Mouse (Mus musculus): ENCODE measurements around the gene Tnrc6b. TPM values are rescaled to one million over a fixed set of nuclear protein-coding genes. Genes with fewer than 3 reads are reported as not detected.

Gene Tnrc6b
- polyA plus RNA-seq, 1 experiment from 2014 or later: 32.2 TPM

DNA sequence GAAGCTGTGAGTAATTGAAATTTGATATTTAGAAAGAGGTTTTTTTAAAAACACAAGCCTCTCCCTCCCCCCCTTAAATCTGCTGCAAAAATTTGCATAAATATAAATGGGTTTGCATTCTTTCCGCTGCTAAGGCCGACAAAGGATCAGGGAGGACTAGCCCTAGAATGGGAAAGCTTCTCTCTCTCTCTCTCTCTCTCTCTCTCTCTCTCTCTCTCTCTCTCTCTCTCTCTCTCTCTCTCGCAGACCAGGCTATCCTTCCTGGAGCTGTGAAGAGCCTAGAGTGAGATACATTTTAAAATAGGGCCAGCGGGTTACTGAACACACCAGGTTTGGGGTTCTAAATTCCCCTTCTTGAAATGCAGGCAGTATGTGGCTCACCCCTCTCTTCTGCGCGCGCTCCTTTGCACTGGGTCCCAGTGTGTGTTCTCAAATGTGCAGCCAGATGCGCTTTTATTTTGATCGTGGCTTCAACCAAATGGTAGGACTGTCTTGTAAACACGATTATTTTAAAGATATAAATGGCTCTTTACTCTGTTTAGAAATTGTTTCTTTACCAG, 88.0 kb downstream of the Tnrc6b start:
- Histone ChIP-seq H3K4me2 (peak overlapping the region; percentile 78), H3K4me1 (peaks cover 54% of the 10 kb centered on the region), H3K9me3 (replicated peaks) (no peaks in the 10 kb centered on the region), H3K27ac (peak overlapping the region; percentile 96), H3K4me3 (peak overlapping the region; percentile 77), H3K9ac (peak overlapping the region; percentile 89), H3K27me3 (replicated peaks) (no peaks in the 10 kb centered on the region), H3K36me3 (peaks cover 7% of the 10 kb centered on the region; the same call in 1 of the 2 replicates)
- ATAC-seq: peak; percentile 53
- WGBS (ENCODE audit: insufficient replicate concordance): 0% methylated on average over 10 of the region's 10 CpGs

DNA sequence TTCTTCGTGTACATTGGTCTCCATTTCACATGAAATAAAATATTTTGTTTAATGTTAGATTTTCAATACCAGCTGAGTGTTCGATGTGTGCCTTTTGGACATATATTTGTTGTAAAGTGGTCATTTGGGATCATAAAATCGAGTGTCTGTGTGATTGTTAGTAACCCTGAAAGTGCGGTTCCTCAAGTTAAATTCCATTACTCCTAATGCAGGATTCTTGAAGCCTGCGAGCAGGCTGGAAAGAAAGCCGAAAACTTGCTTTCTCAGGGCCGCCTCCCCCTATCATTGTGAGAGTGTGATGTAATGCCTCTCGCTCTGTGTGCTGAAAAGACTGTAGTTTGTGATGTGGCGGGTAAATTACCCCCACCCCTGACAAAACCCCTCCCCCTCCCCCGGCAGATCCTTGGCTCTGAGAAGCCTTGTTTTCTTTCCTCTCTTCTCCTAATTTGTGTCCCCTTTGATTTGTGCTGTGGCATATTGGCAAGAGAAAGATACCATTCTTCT, 88.6 kb downstream of the Tnrc6b start:
- WGBS (ENCODE audit: insufficient replicate concordance): under 1% methylated on average over 10 of the region's 10 CpGs
- H3K4me2 ChIP-seq: peak overlapping the region; percentile 78
- H3K9ac ChIP-seq: peak overlapping the region; percentile 89
- peaks cover 7% of the 10 kb centered on the region; the same call in 1 of the 2 replicates for H3K36me3 ChIP-seq
- H3K4me1 ChIP-seq: peaks cover 59% of the 10 kb centered on the region
- ATAC-seq: peak; percentile 65
- H3K9me3 ChIP-seq (replicated peaks): no peaks in the 10 kb centered on the region
- H3K4me3 ChIP-seq: peak overlapping the region; percentile 77
- H3K27me3 ChIP-seq (replicated peaks): no peaks in the 10 kb centered on the region
- H3K27ac ChIP-seq: peak overlapping the region; percentile 96

- WGBS (ENCODE audit: insufficient replicate concordance): 18% methylated on average over 3 of the region's 3 CpGs
- Histone ChIP-seq H3K27me3 (replicated peaks) (no peaks in the 10 kb centered on the region), H3K9ac (peak overlapping the region; percentile 89), H3K36me3 (peaks cover 7% of the 10 kb centered on the region; the same call in 1 of the 2 replicates), H3K9me3 (replicated peaks) (no peaks in the 10 kb centered on the region), H3K27ac (peak overlapping the region; percentile 96), H3K4me2 (peak overlapping the region; percentile 78), H3K4me3 (peak overlapping the region; percentile 77), H3K4me1 (peaks cover 63% of the 10 kb centered on the region)
- no peak for ATAC-seq
These were observed 89.1 kb downstream of the Tnrc6b start for GRCm38 (mm10) chr15:80800201-80800600.

DNA sequence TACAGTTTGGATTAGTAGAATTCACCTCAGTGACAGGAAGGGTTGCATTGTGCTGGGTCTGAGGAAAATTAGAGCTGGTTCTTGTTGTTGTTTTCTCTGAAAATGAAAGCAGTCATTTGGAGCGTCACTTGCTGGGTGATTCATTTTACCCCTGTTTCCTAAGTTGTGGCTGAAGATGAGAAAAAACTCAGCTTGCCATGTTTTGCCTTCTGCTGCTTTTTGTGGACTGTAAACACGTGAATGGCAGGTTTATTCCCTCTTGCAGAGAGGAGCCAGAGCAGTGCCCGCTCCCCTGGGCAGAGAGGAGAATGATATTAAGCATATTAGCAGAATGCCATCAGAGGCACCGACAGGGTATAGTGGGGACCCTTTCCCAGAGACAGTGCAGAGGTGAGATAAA, 89.7 kb downstream of the Tnrc6b start:
- Histone ChIP-seq H3K9me3 (replicated peaks) (no peaks in the 10 kb centered on the region), H3K4me3 (peak overlapping the region; percentile 77), H3K36me3 (peaks cover 7% of the 10 kb centered on the region; the same call in 1 of the 2 replicates), H3K27ac (peak overlapping the region; percentile 96), H3K27me3 (replicated peaks) (no peaks in the 10 kb centered on the region), H3K4me1 (peaks cover 63% of the 10 kb centered on the region), H3K9ac (peak overlapping the region; percentile 89), H3K4me2 (peak overlapping the region; percentile 78)
- ATAC-seq: no peak
- WGBS (ENCODE audit: insufficient replicate concordance): 7% methylated on average over 4 of the region's 4 CpGs

DNA sequence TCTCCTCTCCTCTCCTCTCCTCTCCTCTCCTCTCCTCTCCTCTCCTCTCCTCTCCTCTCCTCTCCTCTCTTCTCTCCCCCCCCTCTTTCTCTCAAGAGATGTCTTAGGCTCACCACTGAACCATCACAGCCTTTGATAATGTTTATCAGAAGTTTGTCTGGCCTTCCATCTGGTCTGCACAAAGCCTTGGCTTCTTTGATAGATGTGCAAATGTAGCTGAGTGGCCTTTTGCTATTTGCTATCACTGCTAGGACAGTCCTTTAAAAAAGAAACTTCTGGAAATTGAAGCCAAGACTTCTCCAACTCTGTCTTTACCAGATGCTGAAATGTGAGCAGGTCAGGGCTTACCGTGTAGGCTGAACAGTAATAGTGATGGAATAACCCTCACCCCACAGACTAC, 90.5 kb downstream of the Tnrc6b start:
- peaks cover 9% of the 10 kb centered on the region for H3K36me3 ChIP-seq
- no peaks in the 10 kb centered on the region for H3K27me3 ChIP-seq (replicated peaks)
- H3K4me3 ChIP-seq: peak overlapping the region; percentile 77
- H3K9ac ChIP-seq: peak overlapping the region; percentile 89
- ATAC-seq: peak; percentile 76
- WGBS (ENCODE audit: insufficient replicate concordance): 5% methylated on average over 1 of the region's 1 CpGs
- peak overlapping the region; percentile 96 for H3K27ac ChIP-seq
- H3K4me2 ChIP-seq: peak overlapping the region; percentile 78
- no peaks in the 10 kb centered on the region for H3K9me3 ChIP-seq (replicated peaks)
- H3K4me1 ChIP-seq: peaks cover 65% of the 10 kb centered on the region

- Histone ChIP-seq H3K4me3 (no peak overlapping the region; the same call in 1 of the 2 replicates), H3K9me3 (replicated peaks) (no peaks in the 10 kb centered on the region), H3K36me3 (peaks cover 29% of the 10 kb centered on the region), H3K27ac (peak overlapping the region; percentile 66), H3K9ac (peak overlapping the region; percentile 44), H3K27me3 (replicated peaks) (no peaks in the 10 kb centered on the region), H3K4me1 (peaks cover 89% of the 10 kb centered on the region), H3K4me2 (peak overlapping the region; percentile 43)
- WGBS (ENCODE audit: insufficient replicate concordance): 54% methylated on average over 5 of the region's 5 CpGs
- no peak for ATAC-seq
These were observed 96.0 kb downstream of the Tnrc6b start for GRCm38 (mm10) chr15:80807162-80807561.

DNA sequence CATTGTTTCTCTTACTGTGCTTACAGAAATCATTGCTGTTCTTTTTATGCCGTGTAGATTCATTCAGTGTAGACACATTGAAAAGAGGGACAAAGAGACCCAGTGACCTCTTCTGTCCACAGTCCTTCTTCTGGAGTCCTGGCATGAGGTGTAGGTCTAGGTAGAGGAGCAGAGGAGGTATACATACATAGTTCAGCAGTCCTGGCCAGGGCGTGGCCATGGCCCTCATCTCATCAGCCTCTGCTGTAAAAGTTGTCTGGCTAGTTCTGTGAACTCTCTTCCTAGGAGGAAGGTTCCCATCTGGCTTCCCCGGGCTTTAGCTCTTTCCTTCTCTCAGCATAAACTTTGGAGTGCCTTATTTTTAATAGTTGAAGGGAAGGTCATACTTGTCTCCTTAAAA, 99.1 kb downstream of the Tnrc6b start:
- ATAC-seq: no peak
- peaks cover 90% of the 10 kb centered on the region for H3K4me1 ChIP-seq
- no peaks in the 10 kb centered on the region for H3K27me3 ChIP-seq (replicated peaks)
- H3K4me3 ChIP-seq: no peak overlapping the region
- peak overlapping the region; percentile 49 for H3K27ac ChIP-seq
- no peak overlapping the region for H3K4me2 ChIP-seq
- peaks cover 22% of the 10 kb centered on the region for H3K36me3 ChIP-seq
- H3K9me3 ChIP-seq (replicated peaks): no peaks in the 10 kb centered on the region
- 80% methylated on average over 3 of the region's 3 CpGs for WGBS (ENCODE audit: insufficient replicate concordance)
- H3K9ac ChIP-seq: no peak overlapping the region

- Histone ChIP-seq H3K9me3 (replicated peaks) (no peaks in the 10 kb centered on the region), H3K9ac (no peak overlapping the region), H3K4me2 (no peak overlapping the region), H3K4me1 (peaks cover 94% of the 10 kb centered on the region), H3K36me3 (peaks cover 23% of the 10 kb centered on the region), H3K4me3 (no peak overlapping the region), H3K27ac (no peak overlapping the region), H3K27me3 (replicated peaks) (no peaks in the 10 kb centered on the region)
- 31% methylated on average over 4 of the region's 4 CpGs for WGBS (ENCODE audit: insufficient replicate concordance)
- ATAC-seq: no peak
These were observed 101.7 kb downstream of the Tnrc6b start for GRCm38 (mm10) chr15:80812840-80813239.

- 0 out of 2 replicates have a peak, but pooled peaks have one; percentile 13 for ATAC-seq
- Histone ChIP-seq H3K36me3 (peaks cover 21% of the 10 kb centered on the region), H3K9ac (0 out of 2 replicates have a peak overlapping the region, but pooled peaks have one; percentile 25), H3K27me3 (replicated peaks) (no peaks in the 10 kb centered on the region), H3K27ac (peak overlapping the region; percentile 39), H3K4me2 (peak overlapping the region; percentile 33), H3K4me3 (no peak overlapping the region), H3K9me3 (replicated peaks) (no peaks in the 10 kb centered on the region), H3K4me1 (peaks cover 79% of the 10 kb centered on the region)
- 37% methylated on average over 7 of the region's 7 CpGs for WGBS (ENCODE audit: insufficient replicate concordance)
These were observed 103.7 kb downstream of the Tnrc6b start for GRCm38 (mm10) chr15:80814792-80815191.

- WGBS (ENCODE audit: insufficient replicate concordance): 32% methylated on average over 1 of the region's 1 CpGs
- no peaks in the 10 kb centered on the region for H3K9me3 ChIP-seq (replicated peaks)
- H3K9ac ChIP-seq: no peak overlapping the region
- H3K4me2 ChIP-seq: no peak overlapping the region
- no peak overlapping the region for H3K4me3 ChIP-seq
- no peak overlapping the region for H3K27ac ChIP-seq
- peaks cover 35% of the 10 kb centered on the region for H3K4me1 ChIP-seq
- H3K36me3 ChIP-seq: peaks cover 46% of the 10 kb centered on the region
- no peaks in the 10 kb centered on the region for H3K27me3 ChIP-seq (replicated peaks)
- no peak for ATAC-seq
These were observed 111.2 kb downstream of the Tnrc6b start for GRCm38 (mm10) chr15:80822276-80822675.

- peak overlapping the region; percentile 49 for H3K27ac ChIP-seq
- H3K4me1 ChIP-seq: peaks cover 92% of the 10 kb centered on the region
- WGBS (ENCODE audit: insufficient replicate concordance): 24% methylated on average over 3 of the region's 3 CpGs
- H3K4me2 ChIP-seq: peak overlapping the region; percentile 41
- no peaks in the 10 kb centered on the region for H3K27me3 ChIP-seq (replicated peaks)
- peaks cover 6% of the 10 kb centered on the region; the same call in 1 of the 2 replicates for H3K36me3 ChIP-seq
- no peak overlapping the region for H3K4me3 ChIP-seq
- H3K9ac ChIP-seq: peak overlapping the region; percentile 1; the same call in 1 of the 2 replicates
- no peak for ATAC-seq
- no peaks in the 10 kb centered on the region for H3K9me3 ChIP-seq (replicated peaks)
These were observed 120.1 kb downstream of the Tnrc6b start for GRCm38 (mm10) chr15:80831170-80831569.

- H3K9ac ChIP-seq: no peak overlapping the region
- 19% methylated on average over 3 of the region's 3 CpGs for WGBS (ENCODE audit: insufficient replicate concordance)
- H3K4me1 ChIP-seq: peaks cover 94% of the 10 kb centered on the region
- H3K4me2 ChIP-seq: peak overlapping the region; percentile 23; the same call in 1 of the 2 replicates
- ATAC-seq: no peak
- no peaks in the 10 kb centered on the region for H3K9me3 ChIP-seq (replicated peaks)
- H3K27ac ChIP-seq: peak overlapping the region; percentile 56; the same call in 1 of the 2 replicates
- peaks cover 6% of the 10 kb centered on the region; the same call in 1 of the 2 replicates for H3K36me3 ChIP-seq
- H3K4me3 ChIP-seq: no peak overlapping the region
- no peaks in the 10 kb centered on the region for H3K27me3 ChIP-seq (replicated peaks)
These were observed 121.7 kb downstream of the Tnrc6b start for GRCm38 (mm10) chr15:80832808-80833207.

All from liver, embryonic 12.5 days (tissue).